Mouse (Mus musculus) small intestine, adult 2 months (tissue): ENCODE measurements around the gene Cyp2ab1.

ENCODE experiments used
- CTCF ChIP-seq: fragments of 200-500 bp; IDR thresholded peaks from 2 replicates; pipeline ENCODE4 v1.5.1; 2012; ENCODE audit warnings: low read depth, mild to moderate bottlenecking, control low read depth, inconsistent platforms, low read length, moderate library complexity, mixed read lengths; ENCODE audit not compliant: insufficient replicate concordance, insufficient read length; ENCODE audit errors: extremely low read depth
- POLR2A ChIP-seq: fragments of 200-500 bp; IDR thresholded peaks from 2 replicates; pipeline ENCODE4 v1.6.1; 2012; ENCODE audit warnings: low read depth, mild to moderate bottlenecking, control low read depth, inconsistent platforms, low read length, moderate library complexity

DNA sequence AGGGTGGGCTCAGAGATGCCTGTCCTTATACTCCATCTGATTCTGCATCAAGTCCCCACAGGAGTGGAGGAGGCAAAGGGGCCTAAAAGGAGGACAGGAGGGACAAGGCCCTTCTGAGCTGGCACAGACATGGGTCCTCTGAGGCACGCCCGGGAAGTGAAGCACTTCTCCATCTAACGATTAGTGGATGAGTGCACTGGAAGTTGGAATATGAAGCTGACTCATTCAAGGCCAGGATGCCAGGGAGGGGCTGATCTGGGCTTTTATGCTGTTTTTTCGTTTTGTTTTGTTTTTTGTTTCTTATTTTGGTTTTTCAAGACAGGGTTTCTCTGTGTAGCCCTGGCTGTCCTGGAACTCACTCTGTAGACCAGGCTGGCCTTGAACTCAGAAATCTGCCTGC is 9.9 kb downstream of the Cyp2ab1 start:
- no peak for TF ChIP-seq CTCF
- no peak for TF ChIP-seq POLR2A
